Mouse (Mus musculus) liver, adult 2 months (tissue): ENCODE data around the gene Myo1d. TPM values are rescaled to one million over a fixed set of nuclear protein-coding genes. Genes with fewer than 3 reads are reported as not detected.

Experiments
- DNase-seq: peaks from one replicate; pipeline ENCODE4 v3.0.0-alpha.2; 2011; ENCODE audit warnings: low read depth, low spot score; ENCODE audit errors: extremely low read depth
- H3K27ac ChIP-seq: fragments of 200-500 bp; replicated peaks from 2 replicates; pipeline ENCODE4 v1.5.1; 2012; ENCODE audit warnings: low read depth, mild to moderate bottlenecking, control low read depth, inconsistent platforms, low read length; ENCODE audit not compliant: insufficient read depth
- H3K27me3 ChIP-seq: fragments of 200-500 bp; 2 replicates; pipeline ENCODE4 v1.6.1; 2012; ENCODE audit warnings: mild to moderate bottlenecking, moderate library complexity, low read length, inconsistent platforms; ENCODE audit not compliant: control insufficient read depth, insufficient read depth
- H3K36me3 ChIP-seq: fragments of 200-500 bp; 2 replicates; pipeline ENCODE4 v1.6.1; 2012; ENCODE audit warnings: low read length, inconsistent platforms; ENCODE audit not compliant: control insufficient read depth, insufficient read depth
- H3K4me1 ChIP-seq: fragments of 200-500 bp; 2 replicates; pipeline ENCODE4 v1.6.1; 2011; ENCODE audit warnings: low read length; ENCODE audit not compliant: control insufficient read depth, insufficient read depth
- H3K4me3 ChIP-seq: fragments of 200-500 bp; 2 replicates; pipeline ENCODE4 v1.5.1; 2011; ENCODE audit warnings: low read depth, mild to moderate bottlenecking, control low read depth, low read length, moderate library complexity; ENCODE audit not compliant: insufficient read depth
- H3K79me2 ChIP-seq: fragments of 200-500 bp; 2 replicates; pipeline ENCODE4 v1.6.1; 2012; ENCODE audit warnings: inconsistent platforms, mild to moderate bottlenecking, low read length, moderate library complexity; ENCODE audit not compliant: control insufficient read depth, insufficient read depth
- H3K9ac ChIP-seq: fragments of 200-500 bp; 2 replicates; pipeline ENCODE4 v1.6.1; 2012; ENCODE audit warnings: low read depth, mild to moderate bottlenecking, control low read depth, inconsistent platforms, low read length
- CTCF ChIP-seq: fragments of 200-500 bp; IDR thresholded peaks from 2 replicates; pipeline ENCODE4 v1.5.1; 2011; ENCODE audit warnings: low read depth, low read length, control low read depth
- POLR2A ChIP-seq: fragments of 200-500 bp; IDR thresholded peaks from 2 replicates; pipeline ENCODE4 v1.6.1; 2011; ENCODE audit warnings: low read length, control low read depth; ENCODE audit not compliant: insufficient read depth; ENCODE audit errors: extremely low read depth
- WGBS: fragments of 180-500 bp; shearing (Covaris S2); methylation state at CpG from one replicate; pipeline ENCODE4 v1.1.7; 2018; 5-methylcytosine and 5-hydroxymethylcytosine counted together
- polyA plus RNA-seq: library from polyadenylated mRNA; depleted of rRNA; stranded (reverse); fragments of >200 nt; gene quantifications from 2 replicates; pipeline ENCODE4 v1.2.3, GENCODE M21; 2012
- total RNA-seq: library from RNA; depleted of rRNA; stranded (reverse); fragments of >200 nt; gene quantifications from 2 replicates; pipeline ENCODE4 v1.2.3, GENCODE M21; 2014

Gene Myo1d
- total and polyA plus RNA-seq, 2 experiments, result 5.2 to 6.8 TPM

DNA sequence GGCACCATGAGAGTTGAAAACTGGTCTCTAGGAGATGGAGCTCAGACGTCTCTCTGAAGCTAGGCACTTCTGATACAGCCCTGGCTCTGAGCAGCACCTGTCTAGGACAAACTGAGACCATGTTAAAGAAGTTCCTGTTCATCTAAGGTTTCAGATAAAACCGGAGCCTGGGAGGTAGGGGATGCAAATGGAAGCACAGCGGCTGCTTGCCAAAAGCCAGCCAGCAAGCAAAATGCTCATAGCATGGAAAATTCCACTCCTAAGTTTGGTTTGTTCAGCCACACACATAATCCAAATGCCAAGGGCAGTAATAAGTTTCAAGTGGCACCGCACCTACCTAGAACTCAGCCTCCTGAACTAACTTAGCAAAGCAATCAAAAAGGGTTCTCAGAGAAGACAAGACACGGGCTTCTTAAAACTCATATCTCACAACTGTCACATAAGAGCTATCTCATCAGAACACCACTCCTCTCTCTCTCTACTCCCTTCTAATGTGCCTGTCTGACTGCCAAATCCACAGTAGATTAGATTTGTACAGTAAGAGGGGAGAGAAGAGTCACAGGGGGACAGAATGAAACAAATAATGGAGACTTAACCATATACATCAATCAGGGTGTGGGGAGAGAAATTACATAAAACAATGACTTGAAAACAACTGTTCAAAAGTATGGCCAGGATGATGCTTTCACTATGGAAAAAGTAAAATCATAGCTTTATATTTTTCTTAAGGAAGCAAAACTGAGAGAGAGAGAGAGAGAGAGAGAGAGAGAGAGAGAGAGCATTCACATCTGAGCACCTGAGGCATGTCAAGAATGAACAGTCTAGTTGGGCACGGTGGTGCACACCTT lies 13.1 kb downstream of the Myo1d start:
- TF ChIP-seq CTCF, result no peak
- no peak for TF ChIP-seq POLR2A
- Histone ChIP-seq H3K27ac (no peak overlapping the region), H3K79me2 (peaks cover 5% of the 10 kb centered on the region; the same call in 1 of the 2 replicates), H3K27me3 (no peaks in the 10 kb centered on the region), H3K9ac (no peak overlapping the region), H3K4me3 (no peak overlapping the region), H3K36me3 (no peaks in the 10 kb centered on the region), H3K4me1 (no peaks in the 10 kb centered on the region; the same call in 1 of the 2 replicates)
- WGBS, result 86% methylated on average over 6 of the region's 6 CpGs
- no peak for DNase-seq

DNA sequence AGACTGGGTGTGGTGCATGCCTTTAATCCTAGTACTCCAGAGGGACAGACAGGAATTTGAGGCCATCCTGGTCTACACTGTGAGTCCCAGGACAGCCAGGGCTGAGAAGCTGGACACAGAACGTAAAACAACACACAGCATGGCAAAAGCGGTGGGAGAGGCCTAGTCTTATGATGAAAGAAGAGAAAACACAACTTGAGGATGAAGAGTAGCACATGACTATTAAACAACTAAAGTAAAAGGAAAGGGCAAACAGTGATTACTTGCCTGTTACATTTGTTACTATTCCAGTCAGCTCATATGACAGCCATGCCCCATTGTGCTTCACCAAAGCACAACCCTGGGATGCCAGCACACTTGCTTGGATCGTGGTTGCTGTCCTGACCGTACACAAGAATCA lies 13.8 kb downstream of the Myo1d start:
- no peak for DNase-seq
- TF ChIP-seq POLR2A (no peak), CTCF (no peak)
- no peaks in the 10 kb centered on the region for H3K27me3 ChIP-seq
- H3K27ac ChIP-seq, result no peak overlapping the region
- 93% methylated on average over 4 of the region's 4 CpGs for WGBS
- no peaks in the 10 kb centered on the region; the same call in 1 of the 2 replicates for H3K4me1 ChIP-seq
- H3K4me3 ChIP-seq, result no peak overlapping the region
- no peak overlapping the region for H3K9ac ChIP-seq
- H3K79me2 ChIP-seq, result peaks cover 2% of the 10 kb centered on the region; the same call in 1 of the 2 replicates
- no peaks in the 10 kb centered on the region for H3K36me3 ChIP-seq

- TF ChIP-seq POLR2A (no peak), CTCF (no peak)
- 84% methylated on average over 4 of the region's 4 CpGs for whole genome bisulfite sequencing
- no peak for DNase-seq
Observed at GRCm38 (mm10) chr11:80762066-80762465, 17.8 kb downstream of the Myo1d start.

GRCm38 (mm10) chr11:80761285-80761974 lies 18.4 kb downstream of the Myo1d start:
- WGBS, result 92% methylated on average over 3 of the region's 3 CpGs

More at GRCm38 (mm10) chr11:80762066-80762465, 17.8 kb downstream of the Myo1d start:
- no peak overlapping the region for H3K27ac ChIP-seq
- no peaks in the 10 kb centered on the region; the same call in 1 of the 2 replicates for H3K4me1 ChIP-seq
- H3K27me3 ChIP-seq, result no peaks in the 10 kb centered on the region
- no peak overlapping the region for H3K4me3 ChIP-seq
- H3K36me3 ChIP-seq, result no peaks in the 10 kb centered on the region
- H3K9ac ChIP-seq, result no peak overlapping the region
- no peaks in the 10 kb centered on the region for H3K79me2 ChIP-seq

DNA sequence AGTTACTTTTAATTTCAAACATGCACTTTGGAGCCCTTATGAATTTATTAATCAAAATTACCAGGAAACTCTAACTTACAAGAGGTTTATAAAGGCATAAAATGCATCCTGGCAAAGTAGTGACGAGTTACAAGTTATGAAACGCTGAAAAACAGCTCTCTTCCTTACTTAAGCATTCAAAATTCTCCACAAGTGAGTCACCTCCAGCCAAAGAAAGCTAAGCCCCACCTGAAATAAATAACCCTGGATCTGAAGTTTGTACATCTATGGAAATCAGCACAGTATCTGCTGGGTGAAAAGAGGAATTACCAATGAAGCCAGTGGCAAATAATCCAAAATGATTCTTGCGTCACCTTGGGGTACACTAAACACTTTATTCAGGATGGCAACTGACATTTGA lies 20.8 kb downstream of the Myo1d start:
- H3K27ac ChIP-seq, result no peak overlapping the region
- no peak overlapping the region for H3K4me3 ChIP-seq
- no peaks in the 10 kb centered on the region for H3K27me3 ChIP-seq
- no peak for DNase-seq
- WGBS, result 90% methylated on average over 3 of the region's 3 CpGs
- no peaks in the 10 kb centered on the region for H3K79me2 ChIP-seq
- H3K4me1 ChIP-seq, result no peaks in the 10 kb centered on the region
- no peaks in the 10 kb centered on the region for H3K36me3 ChIP-seq
- no peak for TF ChIP-seq CTCF
- no peak for TF ChIP-seq POLR2A
- no peak overlapping the region for H3K9ac ChIP-seq

More at GRCm38 (mm10) chr11:80761285-80761974, 18.4 kb downstream of the Myo1d start:
- H3K9ac ChIP-seq, result no peak overlapping the region
- H3K4me1 ChIP-seq, result no peaks in the 10 kb centered on the region
- no peaks in the 10 kb centered on the region for H3K79me2 ChIP-seq
- no peak for DNase-seq
- TF ChIP-seq POLR2A (no peak), CTCF (no peak)
- no peaks in the 10 kb centered on the region for H3K27me3 ChIP-seq
- H3K4me3 ChIP-seq, result no peak overlapping the region
- no peaks in the 10 kb centered on the region for H3K36me3 ChIP-seq
- H3K27ac ChIP-seq, result no peak overlapping the region
